9 mouse cellular contexts compared by ENCODE assay signal in genomic region chr2:109959407-109960075, GRCm38 (mm10). TPM values are rescaled to one million over a fixed set of nuclear protein-coding genes. Genes with fewer than 3 reads are reported as not detected.
DNase-seq lines count a peak whose midpoint lies in the region; ATAC-seq and TF ChIP-seq lines count a peak whose summit lies in the region.
"Had no signal": no experiment of that assay in that cellular context is flagged by ENCODE, and none has a peak within 500 bp of the region (broad histone marks: within the 10 kb centered on the region; RNA-seq: fewer than 3 reads in every experiment).

No protein-coding gene starts in this region.

- no peak overlapping the region for H3K4me2 ChIP-seq in liver, embryonic 15.5 days
- no peak overlapping the region for H3K4me2 ChIP-seq in liver, embryonic 11.5 days
- no peak overlapping the region for H3K4me2 ChIP-seq in hindbrain, embryonic 11.5 days (replicated peaks; ENCODE audit: low read depth, low read length)
- H3K4me2 ChIP-seq in neural tube, embryonic 15.5 days = peak overlapping the region; percentile 27
- H3K4me2 ChIP-seq: liver, embryonic 13.5 days had no signal

- TF ChIP-seq CTCF in thymus, adult 2 months (IDR thresholded peaks at IDR 0.05; ENCODE audit: borderline replicate concordance, control insufficient read depth, extremely low read depth, insufficient read depth, low read length, poor library complexity) = no peak

- no peaks in the 10 kb centered on the region for H3K9me3 ChIP-seq in liver, embryonic 15.5 days (replicated peaks)
- H3K9me3 ChIP-seq in liver, embryonic 11.5 days (ENCODE audit: control insufficient read depth, low read length) = no peaks in the 10 kb centered on the region
- H3K9me3 ChIP-seq in hindbrain, embryonic 11.5 days (ENCODE audit: control insufficient read depth, low read length) = no peaks in the 10 kb centered on the region
- H3K9me3 ChIP-seq in neural tube, embryonic 15.5 days (replicated peaks) = no peaks in the 10 kb centered on the region
- H3K9me3 ChIP-seq: liver, embryonic 13.5 days had no signal

- no peak overlapping the region for H3K9ac ChIP-seq in liver, embryonic 15.5 days
- no peak overlapping the region for H3K9ac ChIP-seq in liver, embryonic 11.5 days (ENCODE audit: low read depth, low read length)
- H3K9ac ChIP-seq in hindbrain, embryonic 11.5 days (ENCODE audit: low read depth, low read length) = no peak overlapping the region
- H3K9ac ChIP-seq in neural tube, embryonic 15.5 days (replicated peaks) = no peak overlapping the region
- H3K9ac ChIP-seq: liver, embryonic 13.5 days had no signal

- DNase-seq in liver, embryonic 11.5 days (ENCODE audit: low spot score) = no peak
- peak; percentile 40 for DNase-seq in embryo, embryonic 9.5 days (ENCODE audit: extremely low spot score)
- peak; percentile 54 for DNase-seq in hindbrain, embryonic 11.5 days (ENCODE audit: low spot score)
- no peak for DNase-seq in urinary bladder, postnatal 14 days (ENCODE audit: low spot score)
- DNase-seq in thymus, adult 2 months = no peak
- DNase-seq: liver, embryonic 13.5 days had no signal

- peaks cover 4% of the 10 kb centered on the region for H3K4me1 ChIP-seq in liver, embryonic 15.5 days (replicated peaks)
- peaks cover 13% of the 10 kb centered on the region for H3K4me1 ChIP-seq in liver, embryonic 11.5 days (replicated peaks; ENCODE audit: control insufficient read depth, insufficient read depth, low read length)
- H3K4me1 ChIP-seq in hindbrain, embryonic 11.5 days (replicated peaks; ENCODE audit: control insufficient read depth, insufficient read depth, low read length) = peaks cover 4% of the 10 kb centered on the region; the same call in 1 of the 2 replicates
- peaks cover 22% of the 10 kb centered on the region for H3K4me1 ChIP-seq in neural tube, embryonic 15.5 days
- no peaks in the 10 kb centered on the region for H3K4me1 ChIP-seq in thymus, adult 2 months (replicated peaks; ENCODE audit: control insufficient read depth, insufficient read depth, low read length)

- no peaks in the 10 kb centered on the region for H3K27me3 ChIP-seq in liver, embryonic 15.5 days
- H3K27me3 ChIP-seq in liver, embryonic 11.5 days (replicated peaks; ENCODE audit: control insufficient read depth, insufficient read depth, low read length) = no peaks in the 10 kb centered on the region
- H3K27me3 ChIP-seq in hindbrain, embryonic 11.5 days (ENCODE audit: control insufficient read depth, insufficient read depth, low read length) = no peaks in the 10 kb centered on the region
- no peaks in the 10 kb centered on the region for H3K27me3 ChIP-seq in neural tube, embryonic 15.5 days (replicated peaks)
- H3K27me3 ChIP-seq in thymus, adult 2 months (ENCODE audit: control insufficient read depth, insufficient read depth, low read length) = no peaks in the 10 kb centered on the region
- H3K27me3 ChIP-seq: liver, embryonic 13.5 days had no signal

- no peaks in the 10 kb centered on the region for H3K36me3 ChIP-seq in liver, embryonic 15.5 days (replicated peaks)
- H3K36me3 ChIP-seq in liver, embryonic 11.5 days (ENCODE audit: control insufficient read depth, insufficient read depth, low read length) = no peaks in the 10 kb centered on the region
- H3K36me3 ChIP-seq in hindbrain, embryonic 11.5 days (ENCODE audit: control insufficient read depth, insufficient read depth, low read length) = no peaks in the 10 kb centered on the region
- H3K36me3 ChIP-seq in neural tube, embryonic 15.5 days = no peaks in the 10 kb centered on the region
- no peaks in the 10 kb centered on the region for H3K36me3 ChIP-seq in thymus, adult 2 months (ENCODE audit: control insufficient read depth, insufficient read depth, low read length)
- H3K36me3 ChIP-seq: liver, embryonic 13.5 days had no signal

- TF ChIP-seq POLR2A in thymus, adult 2 months (IDR thresholded peaks at IDR 0.05; ENCODE audit: control insufficient read depth, extremely low read depth, insufficient read depth, low read length, poor library complexity) = no peak

- ATAC-seq in liver, embryonic 15.5 days (ENCODE audit: insufficient read depth) = no peak
- ATAC-seq in liver, embryonic 11.5 days (replicated peaks; ENCODE audit: low FRiP score) = no peak
- peak; percentile 84 for ATAC-seq in hindbrain, embryonic 11.5 days (ENCODE audit: low FRiP score)
- peak; percentile 40; the same call in 1 of the 2 replicates for ATAC-seq in neural tube, embryonic 15.5 days (ENCODE audit: low FRiP score)
- ATAC-seq in monocyte, adult 5-6 weeks (replicated peaks; ENCODE audit: insufficient number of reproducible peaks, low FRiP score, low TSS enrichment, poor library complexity, severe bottlenecking) = no peak

- 0 out of 2 replicates have a peak overlapping the region, but pooled peaks have one; percentile 9 for H3K27ac ChIP-seq in liver, embryonic 15.5 days (replicated peaks)
- H3K27ac ChIP-seq in liver, embryonic 11.5 days (ENCODE audit: low read depth, low read length) = no peak overlapping the region
- peak overlapping the region; percentile 25; the same call in 1 of the 2 replicates for H3K27ac ChIP-seq in hindbrain, embryonic 11.5 days (ENCODE audit: low read depth, low read length)
- no peak overlapping the region for H3K27ac ChIP-seq in neural tube, embryonic 15.5 days (replicated peaks)
- H3K27ac ChIP-seq in thymus, adult 2 months (ENCODE audit: control insufficient read depth, insufficient read depth, low read length) = no peak overlapping the region
- H3K27ac ChIP-seq: liver, embryonic 13.5 days had no signal

- H3K4me3 ChIP-seq in liver, embryonic 15.5 days (replicated peaks) = no peak overlapping the region
- H3K4me3 ChIP-seq in liver, embryonic 11.5 days (ENCODE audit: low read depth, low read length) = no peak overlapping the region
- H3K4me3 ChIP-seq in hindbrain, embryonic 11.5 days (ENCODE audit: low read depth, low read length) = no peak overlapping the region
- H3K4me3 ChIP-seq in neural tube, embryonic 15.5 days (replicated peaks) = no peak overlapping the region
- H3K4me3 ChIP-seq in thymus, adult 2 months (ENCODE audit: control insufficient read depth, insufficient read depth, low read length) = no peak overlapping the region
- H3K4me3 ChIP-seq: liver, embryonic 13.5 days had no signal

- 75% methylated on average over 11 of the region's 11 CpGs for WGBS in liver, embryonic 15.5 days (ENCODE audit: insufficient replicate concordance)
- WGBS in liver, embryonic 11.5 days = 80% methylated on average over 11 of the region's 11 CpGs
- whole genome bisulfite sequencing in hindbrain, embryonic 11.5 days = 31% methylated on average over 11 of the region's 11 CpGs
- 13% methylated on average over 11 of the region's 11 CpGs for WGBS in neural tube, embryonic 15.5 days
- WGBS in thymus, adult 2 months = 87% methylated on average over 11 of the region's 11 CpGs

RNA-seq across cellular contexts. Expression of gene Lgr4, which starts 42.1 kb away (rescaled TPM):
- polyA plus RNA-seq in liver, embryonic 15.5 days (2015; fragmentation: Nextera tagmentation; extraction: Ambion mirVana) = 3.0 and 3.5 TPM in 2 replicates
- polyA plus RNA-seq in liver, embryonic 11.5 days (2014; fragmentation: Nextera tagmentation; extraction: Ambion mirVana) = 9.5 and 10.0 TPM in 2 replicates
- 18.3 and 20.7 TPM in 2 replicates for polyA plus RNA-seq in hindbrain, embryonic 11.5 days (2014; fragmentation: Nextera tagmentation; extraction: Ambion mirVana)
- 8.3 and 9.8 TPM in 2 replicates for polyA plus RNA-seq in neural tube, embryonic 15.5 days (2015; fragmentation: Nextera tagmentation; extraction: Ambion mirVana)
- 0.86 to 1.6 TPM (median 1.3 TPM) in 3 replicates for total RNA-seq in monocyte, adult 5-6 weeks (2017)
- polyA plus RNA-seq in thymus, adult 2 months (2012; rRNA removed) = 4.5 and 7.2 TPM in 2 replicates

RNA-seq across cellular contexts. Expression of gene Ccdc34, which starts 58.1 kb away (rescaled TPM):
- polyA plus RNA-seq in liver, embryonic 15.5 days (2015; fragmentation: Nextera tagmentation; extraction: Ambion mirVana) = 16.7 and 19.4 TPM in 2 replicates
- polyA plus RNA-seq in liver, embryonic 11.5 days (2014; fragmentation: Nextera tagmentation; extraction: Ambion mirVana) = 34.4 and 42.5 TPM in 2 replicates
- 57.4 and 65.0 TPM in 2 replicates for polyA plus RNA-seq in hindbrain, embryonic 11.5 days (2014; fragmentation: Nextera tagmentation; extraction: Ambion mirVana)
- 28.3 and 32.7 TPM in 2 replicates for polyA plus RNA-seq in neural tube, embryonic 15.5 days (2015; fragmentation: Nextera tagmentation; extraction: Ambion mirVana)
- total RNA-seq in monocyte, adult 5-6 weeks (2017) = 0.64 to 9.9 TPM (median 4.9 TPM) in 3 replicates
- 17.8 and 20.7 TPM in 2 replicates for polyA plus RNA-seq in thymus, adult 2 months (2012; rRNA removed)

Comparison
In these comparisons a context has a peak if more than half of its experiments do, and no peak if none do; other contexts are left out.
1. H3K27ac ChIP-seq: peak in liver, embryonic 15.5 days (single experiment) and hindbrain, embryonic 11.5 days (single experiment); none in liver, embryonic 11.5 days (single experiment), neural tube, embryonic 15.5 days (single experiment) and thymus, adult 2 months (single experiment).
2. ATAC-seq: peak in hindbrain, embryonic 11.5 days (single experiment) and neural tube, embryonic 15.5 days (single experiment); none in liver, embryonic 15.5 days (single experiment), liver, embryonic 11.5 days (single experiment) and monocyte, adult 5-6 weeks (single experiment).
3. DNase-seq: peak in embryo, embryonic 9.5 days (single experiment) and hindbrain, embryonic 11.5 days (single experiment); none in liver, embryonic 11.5 days (single experiment), urinary bladder, postnatal 14 days (single experiment) and thymus, adult 2 months (single experiment).